Mouse (Mus musculus) stomach, embryonic 15.5 days (tissue): ENCODE data around the gene Ikzf1. TPM values are rescaled to one million over a fixed set of nuclear protein-coding genes. Genes with fewer than 3 reads are reported as not detected.

Experiments
- ATAC-seq: fragments of 200-750 bp; cut with Nextera tagmentation; 2 replicates; pipeline ENCODE4 v1.8.0; 2017; ENCODE audit warnings: low read depth, moderate number of reproducible peaks, moderate TSS enrichment; ENCODE audit not compliant: insufficient read depth, low FRiP score
- H3K27ac ChIP-seq: fragments of 300-500 bp; sonication (generic); 2 replicates; pipeline ENCODE4 v1.5.1; 2015; ENCODE audit warnings: mild to moderate bottlenecking, inconsistent platforms
- H3K27me3 ChIP-seq: fragments of 300-500 bp; sonication (generic); replicated peaks from 2 replicates; pipeline ENCODE4 v1.6.1; 2015; ENCODE audit warnings: inconsistent platforms
- H3K36me3 ChIP-seq: fragments of 300-500 bp; sonication (generic); 2 replicates; pipeline ENCODE4 v1.6.1; 2015; ENCODE audit warnings: inconsistent platforms
- H3K4me1 ChIP-seq: fragments of 300-500 bp; sonication (generic); 2 replicates; pipeline ENCODE4 v1.6.1; 2015; ENCODE audit warnings: inconsistent platforms
- H3K4me2 ChIP-seq: fragments of 300-500 bp; sonication (generic); 2 replicates; pipeline ENCODE4 v1.6.1; 2015; ENCODE audit warnings: mild to moderate bottlenecking, inconsistent platforms
- H3K4me3 ChIP-seq: fragments of 300-500 bp; sonication (generic); replicated peaks from 2 replicates; pipeline ENCODE4 v1.5.1; 2015; ENCODE audit warnings: inconsistent platforms
- H3K9ac ChIP-seq: fragments of 300-500 bp; sonication (generic); 2 replicates; pipeline ENCODE4 v1.6.1; 2015; ENCODE audit warnings: inconsistent platforms
- H3K9me3 ChIP-seq: fragments of 300-500 bp; sonication (generic); 2 replicates; pipeline ENCODE4 v1.6.1; 2016; ENCODE audit warnings: inconsistent platforms
- WGBS: fragments of 180-500 bp; shearing (Covaris S2); methylation state at CpG from one replicate; pipeline ENCODE4 v1.1.7; 2015; 5-methylcytosine and 5-hydroxymethylcytosine counted together
- polyA plus RNA-seq: library from polyadenylated mRNA; unstranded; fragments of >200 nt; fragmentation: Nextera tagmentation; extraction: Ambion mirVana; gene quantifications from 2 replicates; pipeline ENCODE4 v1.2.1, GENCODE M21; 2015

Gene Ikzf1
- polyA plus RNA-seq, 1 experiment from 2014 or later = 4.5 TPM

- 88% methylated on average over 4 of the region's 4 CpGs for WGBS
- H3K4me1 ChIP-seq = peaks cover 7% of the 10 kb centered on the region
- H3K27me3 ChIP-seq = no peaks in the 10 kb centered on the region
- no peak overlapping the region for H3K27ac ChIP-seq
- H3K4me3 ChIP-seq = no peak overlapping the region
- no peak overlapping the region for H3K9ac ChIP-seq
- H3K36me3 ChIP-seq = peaks cover 25% of the 10 kb centered on the region
- H3K4me2 ChIP-seq = no peak overlapping the region
- no peaks in the 10 kb centered on the region for H3K9me3 ChIP-seq
- no peak for ATAC-seq
Measured at GRCm38 (mm10) chr11:11805951-11806350, 121.1 kb downstream of the Ikzf1 start.

- H3K4me1 ChIP-seq = peaks cover 7% of the 10 kb centered on the region
- peak overlapping the region; percentile 98 for H3K27ac ChIP-seq
- H3K4me2 ChIP-seq = peak overlapping the region; percentile 75
- H3K4me3 ChIP-seq = peak overlapping the region; percentile 77
- peaks cover 6% of the 10 kb centered on the region for H3K36me3 ChIP-seq
- H3K27me3 ChIP-seq = no peaks in the 10 kb centered on the region
- H3K9ac ChIP-seq = peak overlapping the region; percentile 83
- WGBS = 7% methylated on average over 25 of the region's 25 CpGs
- H3K9me3 ChIP-seq = no peaks in the 10 kb centered on the region
- ATAC-seq = peak; percentile 67
Measured at GRCm38 (mm10) chr11:11808035-11808819, 123.4 kb downstream of the Ikzf1 start.

DNA sequence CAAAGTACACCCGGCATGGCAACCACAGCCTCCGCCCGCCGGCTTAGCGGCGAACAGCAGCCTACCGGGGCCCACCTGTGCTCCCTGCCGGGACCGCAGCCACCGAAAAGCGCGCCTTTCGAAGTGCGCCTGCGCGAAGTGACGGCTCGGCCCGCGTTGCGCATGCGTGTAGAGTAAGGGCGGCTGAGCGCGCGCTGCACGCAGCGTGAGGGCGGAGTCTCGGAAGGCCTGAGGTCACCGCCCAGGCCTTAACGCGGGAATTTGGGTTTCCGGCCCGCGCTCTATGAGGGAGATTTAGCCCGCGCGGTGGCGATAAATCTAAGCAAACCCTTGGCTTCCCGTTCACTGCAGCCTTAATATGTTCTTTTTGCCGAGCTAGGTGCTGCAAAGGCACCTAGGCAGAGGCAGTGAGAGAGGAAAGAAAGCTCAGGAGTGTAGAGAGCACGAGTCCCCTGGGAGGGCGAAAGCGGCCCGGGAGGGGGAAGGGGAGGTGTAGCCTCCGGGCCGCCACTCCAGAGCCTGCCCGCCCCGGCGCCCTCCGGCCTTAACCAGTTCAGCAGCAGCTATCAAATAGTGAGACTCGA is 124.1 kb downstream of the Ikzf1 start, which contains the start of gene Fignl1:
Gene Fignl1 (minus strand): TSS at position 143 of the 584 bp plus-strand sequence.
- Histone ChIP-seq H3K9me3 (no peaks in the 10 kb centered on the region), H3K4me3 (peak within 1 kb of the TSS; percentile 77), H3K27ac (peak within 1 kb of the TSS; percentile 98), H3K4me2 (peak within 1 kb of the TSS; percentile 75), H3K4me1 (peaks cover 7% of the 10 kb centered on the region), H3K27me3 (no peaks in the 10 kb centered on the region), H3K9ac (peak within 1 kb of the TSS; percentile 83), H3K36me3 (peaks cover 6% of the 10 kb centered on the region; the same call in 1 of the 2 replicates)
- WGBS = under 1% methylated on average over 53 of the region's 53 CpGs
- peak; percentile 98 for ATAC-seq

DNA sequence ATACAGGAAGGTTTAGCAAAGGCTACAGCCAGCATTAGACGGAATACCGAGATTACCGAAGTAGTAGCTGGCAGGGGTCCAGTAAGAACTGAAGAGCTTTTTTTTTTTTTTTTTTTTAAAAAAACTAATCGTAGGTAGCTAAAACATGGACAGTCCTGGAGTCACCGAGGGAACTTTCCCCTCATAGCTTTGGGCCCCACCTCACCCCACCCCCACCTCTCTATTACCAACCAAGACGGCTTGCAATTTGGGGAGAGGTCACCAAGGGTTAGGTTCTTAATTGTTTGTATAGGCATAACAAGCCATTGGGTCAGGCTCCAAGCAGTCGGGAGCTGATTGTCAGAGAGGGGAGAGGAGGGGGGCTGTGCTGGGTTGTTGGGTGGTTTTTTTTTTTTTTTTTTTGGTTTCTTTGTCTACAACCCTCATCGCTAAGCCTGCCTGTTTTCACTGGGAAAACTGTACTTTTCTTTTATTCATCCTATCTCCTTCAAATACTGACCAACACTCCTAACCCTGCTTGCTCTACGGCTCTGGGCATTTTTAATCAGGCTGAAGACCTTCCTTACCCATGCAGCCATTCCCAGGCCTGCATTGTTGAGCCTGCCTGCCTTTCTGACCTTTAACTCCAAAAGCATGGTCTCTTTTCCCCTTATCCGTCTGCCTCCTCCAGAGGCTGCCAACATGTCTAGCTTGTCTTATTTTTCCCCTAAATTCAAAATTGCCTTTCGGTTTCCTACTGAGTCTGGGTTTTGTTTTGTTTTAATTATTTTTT is 124.8 kb downstream of the Ikzf1 start:
- peak overlapping the region; percentile 98 for H3K27ac ChIP-seq
- H3K4me1 ChIP-seq = peaks cover 7% of the 10 kb centered on the region
- peak overlapping the region; percentile 77 for H3K4me3 ChIP-seq
- ATAC-seq = no peak
- peak overlapping the region; percentile 75 for H3K4me2 ChIP-seq
- WGBS = 8% methylated on average over 11 of the region's 11 CpGs
- H3K36me3 ChIP-seq = peaks cover 6% of the 10 kb centered on the region; the same call in 1 of the 2 replicates
- peak overlapping the region; percentile 57 for H3K9ac ChIP-seq
- H3K9me3 ChIP-seq = no peaks in the 10 kb centered on the region
- no peaks in the 10 kb centered on the region for H3K27me3 ChIP-seq

DNA sequence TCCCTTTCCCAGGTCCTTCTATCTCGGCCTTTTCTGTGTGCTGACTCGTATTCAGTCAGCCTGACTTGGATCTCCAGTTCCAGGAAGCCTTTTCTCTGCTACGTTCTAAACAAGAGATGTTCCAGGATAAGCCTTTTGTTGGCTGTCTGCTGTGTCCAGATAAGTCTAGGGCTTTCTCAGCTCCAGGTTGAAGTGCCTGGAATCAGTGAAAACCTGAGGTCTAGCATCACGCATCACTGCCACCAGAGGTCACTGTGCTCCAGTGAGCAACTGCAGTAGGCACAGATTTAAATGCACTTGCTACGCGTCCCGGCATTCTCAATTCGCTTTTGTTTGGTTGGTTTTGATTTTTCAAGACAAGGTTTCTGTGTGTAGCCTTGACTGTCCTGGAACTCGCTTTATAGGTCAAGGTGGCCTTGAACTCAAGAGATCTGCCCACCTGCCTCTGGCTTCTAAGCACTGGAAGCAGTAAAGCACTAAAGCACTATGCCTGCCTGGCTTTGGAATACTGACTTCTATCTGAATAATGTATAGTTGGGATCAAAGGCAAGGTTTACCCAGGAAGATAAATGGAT is 127.2 kb downstream of the Ikzf1 start:
- no peak overlapping the region for H3K27ac ChIP-seq
- H3K4me3 ChIP-seq = no peak overlapping the region
- H3K27me3 ChIP-seq = no peaks in the 10 kb centered on the region
- H3K4me1 ChIP-seq = peaks cover 7% of the 10 kb centered on the region
- no peak overlapping the region for H3K9ac ChIP-seq
- 18% methylated on average over 9 of the region's 9 CpGs for WGBS
- ATAC-seq = peak; percentile 32; the same call in 1 of the 2 replicates
- H3K4me2 ChIP-seq = peak overlapping the region; percentile 35; the same call in 1 of the 2 replicates
- no peaks in the 10 kb centered on the region for H3K9me3 ChIP-seq
- H3K36me3 ChIP-seq = no peaks in the 10 kb centered on the region

- Histone ChIP-seq H3K36me3 (no peaks in the 10 kb centered on the region), H3K27ac (no peak overlapping the region), H3K4me1 (0 out of 2 replicates have a peak, but pooled peaks cover 2% of the 10 kb centered on the region), H3K27me3 (no peaks in the 10 kb centered on the region), H3K4me3 (no peak overlapping the region), H3K9me3 (no peaks in the 10 kb centered on the region), H3K4me2 (no peak overlapping the region), H3K9ac (no peak overlapping the region)
- peak; percentile 76 for ATAC-seq
- 56% methylated on average over 3 of the region's 3 CpGs for WGBS
Measured at GRCm38 (mm10) chr11:11815737-11816136, 130.9 kb downstream of the Ikzf1 start.

- H3K4me1 ChIP-seq = peaks cover 25% of the 10 kb centered on the region
- H3K9me3 ChIP-seq = no peaks in the 10 kb centered on the region
- 88% methylated on average over 6 of the region's 6 CpGs for WGBS
- no peaks in the 10 kb centered on the region for H3K36me3 ChIP-seq
- H3K9ac ChIP-seq = no peak overlapping the region
- H3K4me2 ChIP-seq = no peak overlapping the region
- no peak overlapping the region for H3K4me3 ChIP-seq
- no peaks in the 10 kb centered on the region for H3K27me3 ChIP-seq
- H3K27ac ChIP-seq = no peak overlapping the region
- ATAC-seq = no peak
Measured at GRCm38 (mm10) chr11:11818797-11819196, 134.0 kb downstream of the Ikzf1 start.

DNA sequence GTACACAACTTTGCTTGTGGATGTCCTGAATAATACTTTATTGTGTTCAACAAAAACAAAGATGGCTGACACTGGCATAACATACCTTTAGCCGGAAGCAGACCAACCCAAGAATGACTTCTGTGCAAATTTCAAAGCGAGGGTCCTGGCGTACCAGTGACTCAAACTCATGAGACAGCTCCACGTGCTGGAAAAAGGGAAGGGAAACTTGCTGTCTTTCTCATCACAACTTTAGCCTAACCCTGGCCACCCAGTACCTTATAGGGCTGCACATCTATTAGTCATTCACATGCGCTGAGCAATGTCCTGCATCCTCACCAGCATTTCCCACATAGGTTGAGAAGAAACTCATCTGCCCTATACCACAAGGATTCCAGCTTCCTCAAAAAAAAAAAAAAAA is 134.4 kb downstream of the Ikzf1 start:
- Histone ChIP-seq H3K4me3 (no peak overlapping the region), H3K4me1 (peaks cover 29% of the 10 kb centered on the region), H3K9ac (no peak overlapping the region), H3K4me2 (no peak overlapping the region), H3K27me3 (no peaks in the 10 kb centered on the region), H3K9me3 (no peaks in the 10 kb centered on the region), H3K27ac (no peak overlapping the region), H3K36me3 (no peaks in the 10 kb centered on the region)
- 86% methylated on average over 5 of the region's 5 CpGs for WGBS
- ATAC-seq = no peak

- Histone ChIP-seq H3K27me3 (no peaks in the 10 kb centered on the region), H3K4me2 (no peak overlapping the region), H3K4me1 (peaks cover 38% of the 10 kb centered on the region), H3K4me3 (no peak overlapping the region), H3K27ac (peak overlapping the region; percentile 75), H3K9ac (no peak overlapping the region), H3K9me3 (no peaks in the 10 kb centered on the region), H3K36me3 (no peaks in the 10 kb centered on the region)
- ATAC-seq = peak; percentile 27; the same call in 1 of the 2 replicates
- whole genome bisulfite sequencing = 4% methylated on average over 2 of the region's 2 CpGs
Measured at GRCm38 (mm10) chr11:11820251-11820650, 135.4 kb downstream of the Ikzf1 start.

DNA sequence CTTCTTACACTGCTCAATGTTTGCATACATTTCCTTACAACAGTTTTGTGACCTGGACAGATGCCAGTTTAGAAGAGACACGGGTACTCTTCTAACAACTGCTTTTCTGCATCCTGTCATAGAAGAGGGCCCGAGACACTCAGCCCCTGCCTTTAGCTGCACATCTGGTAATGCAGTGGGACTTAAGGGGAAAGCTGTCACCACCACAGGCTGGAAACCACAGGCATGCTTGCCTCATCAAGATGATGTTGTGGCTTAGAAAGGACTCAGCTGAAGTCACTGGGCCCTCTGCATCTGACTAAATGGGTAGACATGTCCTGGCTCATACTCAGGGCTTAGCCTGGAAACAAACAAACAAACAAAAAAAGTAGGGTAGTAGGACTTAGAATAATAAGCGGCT is 135.9 kb downstream of the Ikzf1 start:
- no peak overlapping the region for H3K4me3 ChIP-seq
- H3K9ac ChIP-seq = no peak overlapping the region
- no peaks in the 10 kb centered on the region for H3K36me3 ChIP-seq
- H3K27me3 ChIP-seq = no peaks in the 10 kb centered on the region
- H3K4me1 ChIP-seq = peaks cover 42% of the 10 kb centered on the region
- 49% methylated on average over 3 of the region's 3 CpGs for WGBS
- ATAC-seq = no peak
- H3K9me3 ChIP-seq = no peaks in the 10 kb centered on the region
- H3K4me2 ChIP-seq = no peak overlapping the region
- H3K27ac ChIP-seq = peak overlapping the region; percentile 75

GRCm38 (mm10) chr11:11821387-11821975 is 136.7 kb downstream of the Ikzf1 start:
- Histone ChIP-seq H3K27ac (peak overlapping the region; percentile 96), H3K4me2 (0 out of 2 replicates have a peak overlapping the region, but pooled peaks have one; percentile 24), H3K27me3 (no peaks in the 10 kb centered on the region), H3K36me3 (no peaks in the 10 kb centered on the region), H3K9ac (no peak overlapping the region), H3K4me1 (peaks cover 42% of the 10 kb centered on the region), H3K4me3 (no peak overlapping the region), H3K9me3 (no peaks in the 10 kb centered on the region)
- peak; percentile 63; the same call in 1 of the 2 replicates for ATAC-seq
- 14% methylated on average over 13 of the region's 16 CpGs for WGBS
